Mouse (Mus musculus): ENCODE measurements around the gene Nkain1. TPM values are rescaled to one million over a fixed set of nuclear protein-coding genes. Genes with fewer than 3 reads are reported as not detected.
A peak's percentile ranks its signal among the peaks of the same experiment; 100 is the strongest.

Gene Nkain1
- polyA plus RNA-seq, 1 experiment from 2014 or later = not detected

DNA sequence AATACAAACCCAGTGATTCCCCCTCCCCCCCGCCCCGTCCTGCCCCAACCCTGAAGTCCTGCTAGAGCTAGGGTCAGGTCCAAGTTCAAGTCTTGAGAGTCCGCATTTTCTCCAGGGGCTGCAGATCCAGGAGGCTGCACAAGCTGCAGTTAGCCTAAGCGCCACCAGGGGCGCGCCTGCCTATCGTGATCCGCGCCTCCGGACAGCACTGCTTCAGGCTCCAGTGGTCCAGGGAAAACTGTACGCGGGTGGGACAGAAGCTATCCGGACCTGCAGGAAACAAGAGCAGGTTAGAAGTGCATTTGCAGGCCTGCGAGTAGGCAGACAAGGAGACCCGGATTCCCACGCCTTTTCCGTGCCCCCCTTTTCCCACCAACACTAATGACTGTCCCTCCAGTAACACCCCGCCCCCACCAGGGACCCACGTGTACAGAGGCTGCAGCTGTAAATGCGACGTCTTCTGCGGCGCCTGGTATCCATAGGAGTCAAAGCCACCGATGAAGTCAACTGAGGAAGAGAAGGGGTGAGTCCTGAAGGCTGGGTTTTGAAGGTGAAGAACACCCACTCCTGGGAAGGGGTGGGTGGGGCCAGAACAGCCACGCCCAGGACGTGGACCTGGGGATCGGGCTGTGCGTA lies 42.2 kb downstream of the Nkain1 start:
- H3K27me3 ChIP-seq = peaks cover 22% of the 10 kb centered on the region
- H3K4me3 ChIP-seq (replicated peaks) = no peak overlapping the region
- 14% methylated on average over 28 of the region's 28 CpGs for WGBS (ENCODE audit: insufficient replicate concordance)
- H3K9ac ChIP-seq = no peak overlapping the region
- peaks cover 9% of the 10 kb centered on the region for H3K4me1 ChIP-seq (replicated peaks)
- no peak for ATAC-seq (ENCODE audit: insufficient read depth)
- peak overlapping the region; percentile 52 for H3K4me2 ChIP-seq
- no peaks in the 10 kb centered on the region for H3K36me3 ChIP-seq (replicated peaks)
- H3K9me3 ChIP-seq (replicated peaks) = no peaks in the 10 kb centered on the region
- H3K27ac ChIP-seq (replicated peaks) = no peak overlapping the region

DNA sequence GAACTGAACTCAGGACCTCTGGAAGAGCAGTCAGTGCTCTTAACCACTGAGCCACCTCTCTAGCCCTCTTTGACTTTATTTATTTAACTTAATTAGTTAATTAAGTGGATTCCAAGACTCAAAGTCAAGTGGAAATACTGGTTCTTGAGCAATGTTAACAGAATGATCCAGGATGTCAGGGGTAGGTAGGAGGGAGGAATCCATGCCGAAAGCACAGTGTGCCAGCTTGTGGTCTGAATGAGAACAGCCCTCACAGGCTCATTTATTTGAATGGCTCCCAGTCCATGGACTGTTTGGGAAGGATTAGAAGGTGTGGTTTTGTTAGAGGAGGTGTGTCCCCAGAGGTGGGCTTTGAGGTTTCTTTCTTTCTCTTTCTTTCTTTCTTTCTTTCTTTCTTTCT lies 46.2 kb downstream of the Nkain1 start:
- ATAC-seq (ENCODE audit: insufficient read depth) = no peak
- peaks cover 9% of the 10 kb centered on the region for H3K4me1 ChIP-seq (replicated peaks)
- H3K4me3 ChIP-seq (replicated peaks) = no peak overlapping the region
- no peaks in the 10 kb centered on the region for H3K9me3 ChIP-seq (replicated peaks)
- WGBS (ENCODE audit: insufficient replicate concordance) = 63% methylated on average over 1 of the region's 1 CpGs
- peaks cover 37% of the 10 kb centered on the region for H3K27me3 ChIP-seq
- H3K27ac ChIP-seq (replicated peaks) = no peak overlapping the region
- no peak overlapping the region for H3K9ac ChIP-seq
- no peaks in the 10 kb centered on the region for H3K36me3 ChIP-seq (replicated peaks)
- no peak overlapping the region for H3K4me2 ChIP-seq

GRCm38 (mm10) chr4:130525041-130525440 lies 48.9 kb downstream of the Nkain1 start:
- Histone ChIP-seq H3K4me2 (no peak overlapping the region), H3K4me3 (replicated peaks) (no peak overlapping the region), H3K27ac (replicated peaks) (no peak overlapping the region), H3K27me3 (peaks cover 45% of the 10 kb centered on the region), H3K36me3 (replicated peaks) (no peaks in the 10 kb centered on the region), H3K9ac (no peak overlapping the region), H3K4me1 (replicated peaks) (peaks cover 13% of the 10 kb centered on the region), H3K9me3 (replicated peaks) (no peaks in the 10 kb centered on the region)
- WGBS (ENCODE audit: insufficient replicate concordance) = 41% methylated on average over 1 of the region's 1 CpGs
- no peak for ATAC-seq (ENCODE audit: insufficient read depth)

DNA sequence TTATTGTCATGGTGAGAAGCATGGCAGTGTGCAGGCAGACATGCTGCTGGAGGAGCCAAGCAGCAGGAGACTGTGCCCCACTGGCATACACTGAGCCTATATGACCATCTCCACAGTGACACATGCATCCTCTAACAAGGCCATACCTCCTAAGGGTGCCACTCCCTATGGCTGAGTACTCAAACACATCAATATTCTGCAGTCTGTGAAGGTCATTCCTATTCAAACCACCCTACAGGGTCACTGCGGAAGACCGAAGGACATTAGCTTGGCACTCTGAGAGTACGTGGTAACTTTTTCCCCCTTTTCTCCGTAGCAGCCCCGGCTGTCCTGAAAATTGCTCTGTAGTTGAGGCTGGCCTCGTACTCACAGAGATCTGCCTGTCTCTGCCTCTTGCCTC lies 52.5 kb downstream of the Nkain1 start:
- no peak overlapping the region for H3K27ac ChIP-seq (replicated peaks)
- 88% methylated on average over 6 of the region's 6 CpGs for WGBS (ENCODE audit: insufficient replicate concordance)
- peaks cover 18% of the 10 kb centered on the region for H3K4me1 ChIP-seq (replicated peaks)
- H3K9me3 ChIP-seq (replicated peaks) = no peaks in the 10 kb centered on the region
- peaks cover 55% of the 10 kb centered on the region for H3K27me3 ChIP-seq
- ATAC-seq (ENCODE audit: insufficient read depth) = no peak
- no peak overlapping the region for H3K4me2 ChIP-seq
- no peaks in the 10 kb centered on the region for H3K36me3 ChIP-seq (replicated peaks)
- no peak overlapping the region for H3K9ac ChIP-seq
- no peak overlapping the region for H3K4me3 ChIP-seq (replicated peaks)

DNA sequence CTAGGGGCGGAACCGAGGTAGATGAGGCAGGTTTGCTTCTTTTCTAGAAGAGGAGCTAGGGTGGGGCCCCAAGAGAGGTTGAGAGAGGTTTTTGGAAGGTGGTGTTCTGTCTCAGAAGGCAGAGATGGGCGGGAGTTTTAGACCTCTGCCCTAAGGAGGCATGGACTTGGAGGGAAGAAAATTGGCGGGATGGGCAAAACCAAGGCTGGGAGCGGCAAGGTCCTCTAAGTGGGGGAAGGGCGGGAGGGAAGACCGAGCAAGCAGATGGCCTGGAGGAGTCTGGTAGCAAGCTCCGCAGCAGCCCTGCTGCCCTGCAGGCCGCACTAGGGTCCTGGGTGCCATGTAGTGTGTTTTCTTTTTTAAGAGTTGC lies 53.5 kb downstream of the Nkain1 start:
- H3K4me3 ChIP-seq (replicated peaks) = peak overlapping the region; percentile 55
- H3K9me3 ChIP-seq (replicated peaks) = no peaks in the 10 kb centered on the region
- peak; percentile 48 for ATAC-seq (ENCODE audit: insufficient read depth)
- 2% methylated on average over 9 of the region's 9 CpGs for WGBS (ENCODE audit: insufficient replicate concordance)
- no peak overlapping the region for H3K27ac ChIP-seq (replicated peaks)
- peaks cover 18% of the 10 kb centered on the region for H3K4me1 ChIP-seq (replicated peaks)
- no peak overlapping the region for H3K9ac ChIP-seq
- H3K27me3 ChIP-seq = peaks cover 55% of the 10 kb centered on the region
- H3K36me3 ChIP-seq (replicated peaks) = no peaks in the 10 kb centered on the region
- peak overlapping the region; percentile 73 for H3K4me2 ChIP-seq

- Histone ChIP-seq H3K9ac (peak overlapping the region; percentile 29; the same call in 1 of the 2 replicates), H3K4me1 (replicated peaks) (peaks cover 18% of the 10 kb centered on the region), H3K4me2 (peak overlapping the region; percentile 73), H3K27ac (replicated peaks) (no peak overlapping the region), H3K4me3 (replicated peaks) (peak overlapping the region; percentile 55), H3K27me3 (peaks cover 53% of the 10 kb centered on the region), H3K36me3 (replicated peaks) (no peaks in the 10 kb centered on the region), H3K9me3 (replicated peaks) (no peaks in the 10 kb centered on the region)
- WGBS (ENCODE audit: insufficient replicate concordance) = 5% methylated on average over 40 of the region's 40 CpGs
- ATAC-seq (ENCODE audit: insufficient read depth) = peak; percentile 96
Measured at GRCm38 (mm10) chr4:130519567-130520481, 54.1 kb downstream of the Nkain1 start.

DNA sequence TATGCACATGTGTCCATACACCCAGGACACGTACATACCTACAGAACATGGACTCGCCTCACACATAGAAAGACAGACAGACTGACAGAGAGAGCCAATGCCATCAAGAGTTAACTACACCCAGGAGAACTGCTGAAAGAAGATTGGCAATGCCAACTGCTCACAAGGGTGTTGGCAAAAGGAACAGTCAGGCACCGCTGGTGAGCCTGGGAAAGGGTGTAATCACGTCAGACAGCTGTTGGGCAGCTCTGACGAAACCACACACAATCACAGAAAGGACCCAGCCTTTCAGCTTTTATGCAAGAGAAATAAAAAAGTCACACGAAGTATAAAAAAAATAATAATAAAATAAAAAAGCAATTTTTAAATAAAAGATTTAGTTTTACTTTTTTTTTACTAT lies 57.5 kb downstream of the Nkain1 start:
- Histone ChIP-seq H3K36me3 (replicated peaks) (no peaks in the 10 kb centered on the region), H3K9me3 (replicated peaks) (no peaks in the 10 kb centered on the region), H3K9ac (no peak overlapping the region), H3K4me3 (replicated peaks) (no peak overlapping the region), H3K27me3 (peaks cover 28% of the 10 kb centered on the region), H3K4me1 (replicated peaks) (peaks cover 18% of the 10 kb centered on the region), H3K4me2 (no peak overlapping the region), H3K27ac (replicated peaks) (no peak overlapping the region)
- no peak for ATAC-seq (ENCODE audit: insufficient read depth)
- WGBS (ENCODE audit: insufficient replicate concordance) = 57% methylated on average over 6 of the region's 6 CpGs

Other genes with a start within 250 kb of the Nkain1 start
- 27.4 and 31.9 TPM in 2 replicates for gene Zcchc17, start 214.2 kb downstream of the Nkain1 start, polyA plus RNA-seq (2015; fragmentation: Nextera tagmentation; extraction: Ambion mirVana)
- gene Snrnp40, start 214.0 kb downstream of the Nkain1 start, polyA plus RNA-seq (2015; fragmentation: Nextera tagmentation; extraction: Ambion mirVana) = 69.1 and 70.6 TPM in 2 replicates
- 31.7 and 35.7 TPM in 2 replicates for gene Pum1, start 89.1 kb upstream of the Nkain1 start, polyA plus RNA-seq (2015; fragmentation: Nextera tagmentation; extraction: Ambion mirVana)
- gene Sdc3, start 218.4 kb upstream of the Nkain1 start, polyA plus RNA-seq (2015; fragmentation: Nextera tagmentation; extraction: Ambion mirVana) = 10.1 and 11.6 TPM in 2 replicates

Measured in liver, embryonic 15.5 days (tissue).